Mouse (Mus musculus): Measurements from ENCODE around the gene Hps1.

DNA sequence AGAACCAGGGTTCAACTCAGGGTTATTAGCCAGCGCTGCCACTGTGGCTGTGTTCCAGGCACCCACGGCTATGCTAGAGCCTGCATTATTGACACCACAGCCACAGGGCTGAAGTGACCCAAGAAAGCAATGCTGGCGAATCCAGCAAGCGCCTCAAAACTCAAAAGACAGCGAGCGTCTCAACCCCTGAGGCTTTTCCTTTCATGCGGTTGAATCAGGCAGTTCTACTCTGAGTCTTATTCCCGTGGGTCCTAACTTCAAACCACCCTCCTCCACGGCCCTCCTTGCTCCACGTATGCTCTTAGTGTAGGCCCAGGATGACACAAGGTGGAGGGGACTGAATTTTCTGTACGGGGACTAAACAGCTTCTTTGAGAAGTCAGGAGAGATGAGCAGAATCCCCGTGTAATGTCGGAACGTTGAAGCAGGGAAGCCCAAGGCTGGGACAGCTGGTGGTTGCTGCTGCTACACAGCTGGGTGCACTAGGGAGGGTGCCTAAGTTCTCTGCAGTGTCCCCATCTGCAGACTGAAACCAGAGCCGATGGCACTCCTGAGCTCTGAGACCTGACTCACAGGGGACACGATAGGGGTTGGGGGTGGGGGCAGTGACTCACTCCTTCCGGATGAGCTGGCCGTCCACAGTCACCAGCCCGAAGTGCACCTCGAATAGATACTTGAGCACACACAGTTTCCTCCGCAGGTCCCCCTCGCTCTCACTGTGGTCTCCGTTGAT, 9.5 kb downstream of the Hps1 start:
- no peak for TF ChIP-seq POLR2A (IDR thresholded peaks at IDR 0.05; ENCODE audit: borderline replicate concordance, extremely low read depth, insufficient read depth, insufficient read length, poor library complexity, severe bottlenecking)
- no peak for TF ChIP-seq CTCF (IDR thresholded peaks at IDR 0.05; ENCODE audit: borderline replicate concordance, extremely low read depth, insufficient read depth, insufficient read length)

All from brain, embryonic 14.5 days (tissue).